Mouse (Mus musculus): ENCODE measurements at regions not wholly inside any gene's neighbourhood (a gene's known extent, or its start where the extent isn't known, plus 50 kb on each side); places are given as distances from the start of the nearest gene placed in this dataset.

DNA sequence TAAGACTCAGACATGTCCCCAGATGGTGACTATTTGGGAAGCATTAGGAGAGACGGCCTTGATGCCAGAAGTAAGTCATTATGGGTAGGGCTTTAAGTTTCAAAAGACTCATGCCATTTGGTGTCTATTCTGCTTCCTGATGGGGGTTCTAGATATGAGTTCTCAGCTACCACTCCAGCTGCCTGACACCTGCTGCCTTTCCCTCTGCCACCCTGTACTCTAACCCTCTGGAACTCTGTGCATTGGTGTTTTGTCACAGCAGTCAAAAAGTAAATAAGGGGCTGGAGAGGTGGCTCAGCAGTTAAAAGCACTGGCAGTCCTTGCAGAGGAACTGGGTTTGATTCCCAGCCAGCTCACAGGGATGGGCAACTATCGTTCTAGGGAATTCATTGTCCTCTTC lies 177.6 kb downstream of the Tmsb4x start:
- Histone ChIP-seq H3K4me1 (ENCODE audit: control insufficient read depth, insufficient read depth, low read length) (no peaks in the 10 kb centered on the region), H3K27ac (ENCODE audit: insufficient read depth, low read depth, low read length) (no peak overlapping the region), H3K4me3 (ENCODE audit: insufficient read depth, low read depth, low read length) (no peak overlapping the region)
- WGBS = 86% methylated on average over 2 of the region's 2 CpGs
- TF ChIP-seq CTCF (IDR thresholded peaks at IDR 0.05; ENCODE audit: insufficient read depth, low read depth, low read length) (no peak), POLR2A (IDR thresholded peaks at IDR 0.05; ENCODE audit: insufficient read depth, low read depth, low read length) (no peak)

GRCm38 (mm10) chrX:167015602-167016001 lies 193.5 kb downstream of the Tmsb4x start:
- no peak overlapping the region for H3K4me3 ChIP-seq (ENCODE audit: insufficient read depth, low read depth, low read length)
- no peak overlapping the region for H3K27ac ChIP-seq (ENCODE audit: insufficient read depth, low read depth, low read length)
- TF ChIP-seq POLR2A (IDR thresholded peaks at IDR 0.05; ENCODE audit: insufficient read depth, low read depth, low read length) (no peak), CTCF (IDR thresholded peaks at IDR 0.05; ENCODE audit: insufficient read depth, low read depth, low read length) (no peak)
- WGBS = 60% methylated on average over 2 of the region's 2 CpGs
- no peaks in the 10 kb centered on the region for H3K4me1 ChIP-seq (ENCODE audit: control insufficient read depth, insufficient read depth, low read length)

DNA sequence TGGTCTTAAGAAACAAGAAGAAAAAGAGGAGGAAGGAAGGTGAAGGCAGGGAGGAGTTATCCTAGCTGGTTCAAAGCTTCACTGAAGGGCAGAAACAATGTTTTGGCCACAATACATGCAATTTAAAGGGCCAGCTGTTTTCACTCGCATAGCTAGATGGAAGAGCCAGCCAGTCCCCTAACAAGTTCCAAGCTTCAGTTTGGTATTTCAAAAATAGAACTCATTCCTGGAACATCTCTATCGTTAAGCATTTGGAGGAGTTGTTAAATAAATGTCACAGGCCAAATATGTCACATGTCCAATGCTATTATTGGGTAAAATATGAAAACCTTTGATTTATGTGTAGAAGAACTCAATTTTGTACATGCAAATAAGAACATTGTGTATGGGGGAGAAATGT lies 194.8 kb downstream of the Tmsb4x start:
- no peak for TF ChIP-seq CTCF (IDR thresholded peaks at IDR 0.05; ENCODE audit: insufficient read depth, low read depth, low read length)
- TF ChIP-seq POLR2A (IDR thresholded peaks at IDR 0.05; ENCODE audit: insufficient read depth, low read depth, low read length) = no peak
- no peak overlapping the region for H3K4me3 ChIP-seq (ENCODE audit: insufficient read depth, low read depth, low read length)
- no peaks in the 10 kb centered on the region for H3K4me1 ChIP-seq (ENCODE audit: control insufficient read depth, insufficient read depth, low read length)
- H3K27ac ChIP-seq (ENCODE audit: insufficient read depth, low read depth, low read length) = no peak overlapping the region
- WGBS = 54% methylated on average over 2 of the region's 2 CpGs

GRCm38 (mm10) chrX:167012891-167013290 lies 196.2 kb downstream of the Tmsb4x start:
- Histone ChIP-seq H3K27ac (ENCODE audit: insufficient read depth, low read depth, low read length) (no peak overlapping the region), H3K4me1 (ENCODE audit: control insufficient read depth, insufficient read depth, low read length) (no peaks in the 10 kb centered on the region), H3K4me3 (ENCODE audit: insufficient read depth, low read depth, low read length) (no peak overlapping the region)
- WGBS = 81% methylated on average over 4 of the region's 4 CpGs
- TF ChIP-seq POLR2A (IDR thresholded peaks at IDR 0.05; ENCODE audit: insufficient read depth, low read depth, low read length) (no peak), CTCF (IDR thresholded peaks at IDR 0.05; ENCODE audit: insufficient read depth, low read depth, low read length) (no peak)

DNA sequence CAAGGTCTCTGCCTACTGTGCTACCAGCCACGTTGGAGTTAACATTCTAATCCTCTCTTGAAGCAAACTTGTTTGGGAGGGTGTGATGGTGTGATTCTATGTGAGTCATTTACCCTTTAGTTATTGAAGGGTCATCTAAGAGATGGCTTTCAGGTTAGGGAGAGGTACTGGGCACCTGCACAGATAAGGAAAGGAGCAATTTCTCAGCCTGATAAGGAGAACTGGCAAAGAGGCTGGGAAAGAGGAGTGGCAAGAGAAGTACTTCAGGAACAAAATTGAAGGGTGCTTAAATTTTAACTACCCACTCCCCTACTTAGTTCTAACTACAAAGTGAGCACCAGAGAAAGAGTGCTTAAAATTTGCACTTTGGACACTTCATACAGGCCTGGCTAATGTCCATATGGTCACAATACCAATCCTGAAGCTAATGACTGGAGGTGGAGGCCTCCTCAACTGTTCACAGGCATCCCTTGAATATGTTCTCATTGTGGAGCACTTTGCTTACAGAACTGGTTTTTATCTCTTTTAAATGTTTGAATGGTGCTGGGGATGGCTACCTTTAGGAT lies 197.1 kb downstream of the Tmsb4x start:
- H3K4me1 ChIP-seq (ENCODE audit: control insufficient read depth, insufficient read depth, low read length) = no peaks in the 10 kb centered on the region
- no peak for TF ChIP-seq POLR2A (IDR thresholded peaks at IDR 0.05; ENCODE audit: insufficient read depth, low read depth, low read length)
- TF ChIP-seq CTCF (IDR thresholded peaks at IDR 0.05; ENCODE audit: insufficient read depth, low read depth, low read length) = no peak
- WGBS = 70% methylated on average over 1 of the region's 1 CpGs
- H3K4me3 ChIP-seq (ENCODE audit: insufficient read depth, low read depth, low read length) = no peak overlapping the region
- no peak overlapping the region for H3K27ac ChIP-seq (ENCODE audit: insufficient read depth, low read depth, low read length)

DNA sequence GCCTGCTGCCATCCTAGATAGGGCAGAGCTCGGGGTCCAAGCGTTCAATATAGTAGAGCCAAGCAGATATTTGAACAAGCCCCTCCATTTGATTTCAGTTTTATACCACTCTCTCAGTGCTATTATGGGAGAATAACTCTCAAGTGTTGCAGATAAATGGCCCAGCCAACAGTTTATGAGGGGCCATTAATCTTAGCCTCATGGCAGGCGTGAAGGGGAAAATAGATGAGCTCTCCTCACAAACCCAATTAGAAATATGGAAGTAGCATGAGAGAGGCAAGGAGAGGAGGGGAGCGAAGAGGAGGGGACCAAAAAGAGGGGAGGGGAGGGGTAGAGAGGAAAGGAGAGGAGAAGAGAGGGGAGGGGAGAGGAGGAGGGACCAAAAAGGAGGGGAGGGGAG lies 213.3 kb downstream of the Tmsb4x start:
- TF ChIP-seq POLR2A (IDR thresholded peaks at IDR 0.05; ENCODE audit: insufficient read depth, low read depth, low read length) = no peak
- no peak overlapping the region for H3K4me3 ChIP-seq (ENCODE audit: insufficient read depth, low read depth, low read length)
- H3K27ac ChIP-seq (ENCODE audit: insufficient read depth, low read depth, low read length) = no peak overlapping the region
- WGBS = 93% methylated on average over 4 of the region's 4 CpGs
- H3K4me1 ChIP-seq (ENCODE audit: control insufficient read depth, insufficient read depth, low read length) = no peaks in the 10 kb centered on the region

DNA sequence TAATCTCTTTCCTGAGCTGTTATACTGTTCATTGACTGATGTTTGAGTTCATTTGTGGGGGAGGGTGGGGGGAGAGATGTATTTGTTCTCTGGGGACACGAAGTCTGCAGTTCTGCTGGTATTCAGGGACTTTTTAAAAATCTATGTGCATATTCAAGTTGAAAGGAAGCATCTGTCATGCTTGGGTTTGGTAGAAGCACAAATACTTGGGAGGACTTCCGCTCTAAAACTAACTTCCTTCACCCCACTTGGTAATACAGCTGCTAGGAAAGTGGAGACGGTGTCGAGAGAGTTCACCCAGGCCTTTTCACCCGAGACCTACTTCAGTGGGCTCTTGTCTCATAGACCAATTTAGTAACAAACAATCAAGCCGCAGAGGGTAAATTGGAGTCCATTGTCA lies 228.1 kb downstream of the Tmsb4x start:
- TF ChIP-seq CTCF (IDR thresholded peaks at IDR 0.05; ENCODE audit: insufficient read depth, low read depth, low read length) = no peak
- no peak for TF ChIP-seq POLR2A (IDR thresholded peaks at IDR 0.05; ENCODE audit: insufficient read depth, low read depth, low read length)
- no peaks in the 10 kb centered on the region for H3K4me1 ChIP-seq (ENCODE audit: control insufficient read depth, insufficient read depth, low read length)
- no peak overlapping the region for H3K4me3 ChIP-seq (ENCODE audit: insufficient read depth, low read depth, low read length)
- 72% methylated on average over 6 of the region's 6 CpGs for WGBS
- H3K27ac ChIP-seq (ENCODE audit: insufficient read depth, low read depth, low read length) = no peak overlapping the region

DNA sequence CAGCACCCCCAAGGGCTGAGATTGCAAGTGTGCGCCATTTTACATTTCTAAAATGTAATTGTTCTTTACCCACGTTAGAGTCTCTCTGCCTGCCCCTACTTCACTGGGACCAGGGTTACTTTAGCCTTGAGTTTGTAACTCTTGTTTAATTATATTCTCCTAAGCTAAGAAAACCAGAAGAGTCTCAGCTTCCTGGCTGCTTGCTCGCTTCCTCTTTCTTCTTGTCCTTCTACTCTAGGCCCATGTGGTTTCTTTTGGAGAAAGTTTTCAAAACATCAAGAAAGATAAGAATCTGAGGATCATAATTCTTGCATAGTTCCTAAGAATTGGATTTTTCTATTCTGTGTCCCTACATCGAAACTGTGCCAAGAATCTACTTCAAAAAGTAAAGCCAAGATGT lies 228.6 kb downstream of the Tmsb4x start:
- TF ChIP-seq POLR2A (IDR thresholded peaks at IDR 0.05; ENCODE audit: insufficient read depth, low read depth, low read length) = no peak
- TF ChIP-seq CTCF (IDR thresholded peaks at IDR 0.05; ENCODE audit: insufficient read depth, low read depth, low read length) = no peak
- H3K4me1 ChIP-seq (ENCODE audit: control insufficient read depth, insufficient read depth, low read length) = no peaks in the 10 kb centered on the region
- no peak overlapping the region for H3K4me3 ChIP-seq (ENCODE audit: insufficient read depth, low read depth, low read length)
- no peak overlapping the region for H3K27ac ChIP-seq (ENCODE audit: insufficient read depth, low read depth, low read length)
- WGBS = 87% methylated on average over 4 of the region's 4 CpGs

- Histone ChIP-seq H3K4me3 (ENCODE audit: insufficient read depth, low read depth, low read length) (no peak overlapping the region), H3K27ac (ENCODE audit: insufficient read depth, low read depth, low read length) (no peak overlapping the region), H3K4me1 (ENCODE audit: control insufficient read depth, insufficient read depth, low read length) (no peaks in the 10 kb centered on the region)
- TF ChIP-seq CTCF (IDR thresholded peaks at IDR 0.05; ENCODE audit: insufficient read depth, low read depth, low read length) (no peak), POLR2A (IDR thresholded peaks at IDR 0.05; ENCODE audit: insufficient read depth, low read depth, low read length) (no peak)
Measured at GRCm38 (mm10) chrX:166977029-166977428, 232.1 kb downstream of the Tmsb4x start.

DNA sequence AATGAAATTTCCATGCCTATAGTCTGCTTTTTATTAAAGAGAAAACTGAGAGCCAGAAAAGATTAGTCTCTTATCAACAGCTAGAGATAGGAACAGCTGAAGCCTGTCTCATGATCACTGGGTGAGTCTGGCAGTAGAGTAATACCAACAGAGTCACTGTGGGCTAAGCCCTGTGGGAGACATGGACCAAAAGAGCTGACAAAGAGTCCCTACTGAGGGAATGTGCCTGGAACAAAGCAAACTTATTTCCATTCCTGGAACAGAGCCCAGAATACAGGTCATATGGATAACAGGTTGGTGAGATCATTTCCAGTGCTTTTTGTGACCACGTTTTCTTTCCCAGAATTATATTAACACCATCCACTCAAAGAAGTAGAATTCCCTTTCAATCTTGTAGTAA lies 237.4 kb downstream of the Tmsb4x start:
- Histone ChIP-seq H3K4me3 (ENCODE audit: insufficient read depth, low read depth, low read length) (no peak overlapping the region), H3K4me1 (ENCODE audit: control insufficient read depth, insufficient read depth, low read length) (no peaks in the 10 kb centered on the region), H3K27ac (ENCODE audit: insufficient read depth, low read depth, low read length) (no peak overlapping the region)
- TF ChIP-seq CTCF (IDR thresholded peaks at IDR 0.05; ENCODE audit: insufficient read depth, low read depth, low read length) (no peak), POLR2A (IDR thresholded peaks at IDR 0.05; ENCODE audit: insufficient read depth, low read depth, low read length) (no peak)
- WGBS = 50% methylated on average over 1 of the region's 1 CpGs
